Mouse (Mus musculus): ENCODE results near the gene Sfxn4.
"Not testable (repeated sequence)": the region's sequence is repeated elsewhere in the genome, so short reads cannot be mapped to it uniquely, and the experiment has no call there.

Sfxn4 gene

DNA sequence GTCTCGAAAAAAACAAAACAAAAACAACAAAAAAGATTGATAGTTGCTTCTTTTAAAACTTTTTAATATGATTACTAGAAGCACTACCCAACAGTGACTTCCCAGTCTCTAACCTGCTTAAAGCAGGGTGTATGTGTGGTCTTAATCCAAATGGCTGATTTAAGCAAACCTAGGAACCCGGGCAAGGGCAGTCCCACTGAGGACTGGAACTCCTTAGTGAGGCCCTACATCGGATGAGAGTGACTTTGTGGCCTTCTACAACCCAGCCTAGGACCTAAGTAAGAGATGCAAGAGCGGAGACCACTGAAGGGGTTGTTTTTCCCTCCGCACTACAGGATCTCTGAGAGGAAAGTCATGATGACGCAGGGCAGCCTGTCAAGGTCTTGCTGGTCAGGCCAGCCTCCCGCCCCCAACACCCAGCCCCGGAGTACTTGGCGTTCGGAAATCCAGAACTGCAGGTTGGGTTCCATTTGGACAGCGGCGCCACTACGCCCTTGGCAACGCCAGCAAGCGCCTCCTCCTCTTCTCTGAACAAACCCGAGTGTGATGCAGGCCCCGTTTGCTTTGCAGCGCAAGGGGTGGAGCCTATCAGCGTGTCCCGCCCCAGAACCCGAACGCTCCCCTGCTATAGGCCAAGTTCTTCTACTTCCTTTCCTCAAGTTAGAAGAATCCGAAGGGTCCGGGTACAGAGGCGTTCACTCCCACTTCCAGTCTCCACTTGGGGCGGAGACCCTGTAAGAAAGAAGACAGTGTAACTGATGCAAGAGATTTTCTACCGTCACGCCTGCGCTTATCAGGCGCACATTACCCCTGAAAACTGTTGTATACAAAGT, at the start of gene Sfxn4:
Gene Sfxn4 (minus strand): TSS at position 612 of the 833 bp plus-strand sequence.
- DNase-seq (ENCODE audit: low spot score in 2 of 2) = peak; percentile 82 to 92

DNA sequence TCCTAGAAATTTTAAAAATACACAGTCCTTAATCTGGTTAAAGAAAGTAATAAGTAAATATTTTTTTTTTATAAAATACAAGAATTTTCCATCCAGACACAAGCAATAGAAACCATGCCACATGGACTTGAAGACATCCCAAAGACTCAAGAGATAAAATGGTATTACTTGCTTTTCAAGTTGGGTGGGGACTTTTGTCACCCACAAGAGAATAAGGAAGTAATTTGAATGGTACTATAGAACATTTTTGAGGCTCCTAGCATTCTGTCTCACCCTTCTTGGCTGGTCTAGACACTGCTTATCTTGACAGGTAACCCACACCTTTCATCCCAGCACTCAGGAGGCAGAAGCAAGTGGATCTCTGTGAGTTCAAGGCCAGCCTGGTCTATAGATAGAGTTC, 49.0 kb upstream of the Sfxn4 start:
- no peak for DNase-seq (ENCODE audit: low spot score in 2 of 2)

DNA sequence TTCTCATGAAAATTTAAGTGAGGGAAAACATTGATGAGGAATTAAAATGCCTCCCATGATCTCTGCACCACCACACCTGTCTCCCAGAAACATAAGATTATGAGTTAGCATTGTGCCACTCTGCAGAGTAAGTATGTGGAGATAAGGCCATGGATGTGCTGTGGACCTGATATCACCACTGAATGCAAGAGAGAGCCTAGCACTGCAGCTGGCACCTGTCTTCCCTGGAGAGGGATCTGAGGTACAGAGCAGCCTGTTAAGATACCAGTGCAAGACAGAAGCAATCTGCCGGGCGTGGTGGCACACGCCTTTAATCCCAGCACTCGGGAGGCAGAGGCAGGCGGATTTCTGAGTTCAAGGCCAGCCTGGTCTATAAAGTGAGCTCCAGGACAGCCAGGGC, 44.2 kb upstream of the Sfxn4 start:
- DNase-seq (ENCODE audit: low spot score in 2 of 2) = no peak

GRCm38 (mm10) chr19:60903971-60904370, 42.7 kb upstream of the Sfxn4 start:
- peak in 1 of 2 experiments; percentile 44 for DNase-seq (ENCODE audit: low spot score in 2 of 2)

DNA sequence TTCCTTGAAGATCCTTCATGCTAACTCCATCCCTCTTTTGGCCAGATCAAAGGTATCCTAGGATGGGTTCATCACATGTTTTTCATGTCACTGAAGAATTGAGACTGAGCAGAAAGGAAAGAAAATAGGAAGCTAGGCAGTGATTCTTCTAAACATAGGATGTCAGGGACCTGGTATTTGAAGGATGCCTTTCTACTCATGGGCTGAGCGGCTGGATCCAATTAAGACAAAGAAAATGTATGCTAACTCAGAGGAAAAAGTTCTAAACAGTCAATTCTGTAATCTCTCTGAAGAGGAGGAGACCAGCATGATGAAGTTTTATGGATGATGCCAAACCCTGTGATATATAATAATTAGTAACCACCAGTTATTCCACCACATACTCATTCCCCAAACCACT, 41.9 kb upstream of the Sfxn4 start:
- no peak for DNase-seq (ENCODE audit: low spot score in 2 of 2)

GRCm38 (mm10) chr19:60895251-60895880, 34.1 kb upstream of the Sfxn4 start:
- DNase-seq (ENCODE audit: low spot score in 2 of 2) = no peak

DNA sequence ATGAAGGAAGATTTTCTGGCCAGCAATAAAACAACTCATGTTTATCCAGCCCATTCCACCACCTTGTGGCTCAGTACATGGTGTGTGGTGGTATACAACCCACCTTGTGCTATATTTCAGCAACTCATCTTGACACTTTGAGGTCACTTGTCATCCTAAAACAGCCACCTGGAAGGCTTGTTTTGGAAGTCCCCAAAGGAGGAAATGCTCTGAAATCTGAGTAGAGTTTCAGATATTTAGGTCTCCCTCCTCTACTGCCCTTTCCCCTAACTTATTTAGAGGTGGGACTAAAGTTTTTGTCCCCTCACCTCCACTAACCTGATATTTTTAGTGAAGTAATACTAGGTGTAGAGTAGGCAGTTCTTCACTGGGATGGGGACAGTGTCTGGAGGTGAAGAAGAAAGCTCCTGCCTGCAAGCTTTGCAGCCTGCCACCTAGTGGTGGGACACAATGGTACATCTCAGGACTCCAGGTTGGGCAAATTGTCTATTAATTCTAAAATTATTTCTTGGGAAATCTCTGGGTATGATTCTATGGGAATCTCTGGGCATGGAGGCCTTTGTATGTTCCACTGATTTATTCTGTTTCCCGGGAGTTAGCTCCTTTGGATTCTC, 30.8 kb upstream of the Sfxn4 start:
- DNase-seq (ENCODE audit: low spot score in 2 of 2) = peak; percentile 67 to 89

DNA sequence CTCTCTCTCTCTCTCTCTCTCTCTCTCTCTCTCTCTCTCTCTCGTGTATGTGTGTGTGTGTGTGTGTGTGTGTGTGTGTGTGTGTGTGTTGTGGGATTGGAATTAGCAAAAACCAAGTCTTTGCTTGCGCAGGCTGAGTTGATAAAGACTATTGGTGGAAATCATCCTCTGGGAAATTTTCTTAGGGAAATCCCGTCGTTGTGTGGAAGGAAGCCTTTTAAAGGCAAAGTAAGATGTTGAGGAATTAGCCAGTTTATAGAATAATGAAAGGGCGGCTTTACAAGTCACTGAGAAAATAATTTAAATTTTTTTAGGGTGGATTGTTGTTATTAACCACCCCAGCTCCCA, 29.8 kb upstream of the Sfxn4 start:
- no peak for DNase-seq (ENCODE audit: low spot score in 2 of 2)

DNA sequence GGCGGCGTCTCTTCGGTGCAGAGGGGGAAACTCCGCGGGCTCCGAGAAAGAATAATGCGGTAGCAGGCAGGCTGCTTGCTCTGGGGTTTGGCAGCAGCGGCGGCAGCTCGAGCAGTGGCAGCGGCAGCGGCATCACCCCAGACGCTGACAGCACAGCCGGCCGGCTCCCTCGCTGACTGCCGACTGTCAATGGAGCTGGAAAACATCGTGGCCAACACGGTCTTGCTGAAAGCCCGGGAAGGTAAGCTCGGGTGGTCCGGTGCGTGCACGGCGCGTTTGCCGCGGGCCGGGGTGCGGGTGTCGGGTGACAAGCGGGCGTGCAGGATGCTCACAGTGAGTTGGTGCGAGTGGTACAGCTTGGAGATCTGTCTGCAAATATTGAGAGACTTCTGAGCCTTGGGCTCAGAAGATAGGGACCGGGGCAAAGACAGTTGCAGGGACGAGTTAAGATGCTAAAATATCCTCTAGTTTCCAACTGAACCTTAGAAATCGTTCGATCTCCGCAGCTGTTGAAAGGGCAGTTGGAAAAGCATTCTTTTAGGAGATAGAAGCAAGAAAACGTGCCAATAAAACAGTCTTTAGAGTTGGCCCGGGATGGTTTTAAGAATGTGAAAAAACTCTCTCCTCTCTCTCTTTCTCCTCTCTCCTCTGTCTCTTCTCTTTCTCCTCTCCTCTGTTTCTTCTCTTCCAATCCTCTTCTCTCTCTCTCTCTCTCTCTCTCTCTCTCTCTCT, 29.3 kb upstream of the Sfxn4 start:
- peak in 1 of 2 experiments; percentile 55 for DNase-seq (ENCODE audit: low spot score in 2 of 2)

GRCm38 (mm10) chr19:60889714-60890315, 28.5 kb upstream of the Sfxn4 start, which contains the start of gene Grk5:
TSS of gene Grk5 (plus strand) at chr19:60889749.
- peak; percentile 94 to 97 for DNase-seq (ENCODE audit: low spot score in 2 of 2)

DNA sequence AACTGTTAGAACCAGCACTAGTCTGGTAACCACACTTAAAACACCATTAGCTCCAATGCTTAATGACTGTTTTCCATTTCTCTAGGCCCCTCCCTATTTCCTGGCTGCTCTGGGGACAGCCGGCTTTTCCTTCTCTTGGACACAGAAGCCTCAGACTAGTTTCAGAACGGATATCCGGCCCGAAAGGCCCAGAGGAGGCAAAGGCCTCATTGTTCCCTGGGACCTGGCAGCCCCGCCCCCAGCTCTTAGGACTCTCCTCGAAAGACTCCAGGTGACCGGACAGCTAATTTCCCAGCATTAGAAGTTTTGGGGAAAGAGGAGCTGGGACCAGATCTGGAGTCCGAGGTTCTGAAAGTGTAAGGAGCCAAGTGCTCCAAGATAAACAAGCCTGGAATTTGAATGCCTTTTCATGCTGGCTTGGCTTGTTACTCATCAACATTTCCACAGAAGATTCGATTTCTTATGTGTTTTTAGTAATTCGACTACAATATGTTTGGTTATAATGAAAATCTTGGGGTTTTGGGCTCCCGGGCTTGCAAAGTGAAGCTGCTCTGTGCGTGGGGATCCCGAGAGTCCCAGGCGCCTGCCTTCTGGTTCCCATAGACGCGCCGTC, 27.9 kb upstream of the Sfxn4 start:
- DNase-seq (ENCODE audit: low spot score in 2 of 2) = peak; percentile 52 to 54

- DNase-seq (ENCODE audit: low spot score in 2 of 2) = no peak
Measured at GRCm38 (mm10) chr19:60887637-60888036, 26.4 kb upstream of the Sfxn4 start.

DNA sequence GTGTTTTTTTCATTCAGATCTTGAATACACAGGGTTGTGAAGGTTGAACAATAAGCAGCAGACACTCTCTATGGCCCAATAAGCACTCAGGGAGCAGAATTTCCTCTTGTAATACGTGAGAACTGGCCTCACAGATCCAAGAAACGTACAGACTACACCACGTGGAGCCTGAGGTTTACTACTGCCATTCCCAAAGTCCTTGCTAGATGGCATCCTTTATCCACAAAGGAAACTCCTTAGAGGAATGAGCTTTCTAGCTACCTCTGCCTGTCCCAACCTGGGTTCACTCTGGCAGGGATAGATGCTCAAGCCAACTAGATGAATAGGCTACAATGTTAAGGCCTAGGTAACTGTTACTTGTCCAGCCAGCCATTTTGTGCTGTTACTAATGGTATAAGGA, 21.9 kb upstream of the Sfxn4 start:
- no peak for DNase-seq (ENCODE audit: low spot score in 2 of 2)

DNA sequence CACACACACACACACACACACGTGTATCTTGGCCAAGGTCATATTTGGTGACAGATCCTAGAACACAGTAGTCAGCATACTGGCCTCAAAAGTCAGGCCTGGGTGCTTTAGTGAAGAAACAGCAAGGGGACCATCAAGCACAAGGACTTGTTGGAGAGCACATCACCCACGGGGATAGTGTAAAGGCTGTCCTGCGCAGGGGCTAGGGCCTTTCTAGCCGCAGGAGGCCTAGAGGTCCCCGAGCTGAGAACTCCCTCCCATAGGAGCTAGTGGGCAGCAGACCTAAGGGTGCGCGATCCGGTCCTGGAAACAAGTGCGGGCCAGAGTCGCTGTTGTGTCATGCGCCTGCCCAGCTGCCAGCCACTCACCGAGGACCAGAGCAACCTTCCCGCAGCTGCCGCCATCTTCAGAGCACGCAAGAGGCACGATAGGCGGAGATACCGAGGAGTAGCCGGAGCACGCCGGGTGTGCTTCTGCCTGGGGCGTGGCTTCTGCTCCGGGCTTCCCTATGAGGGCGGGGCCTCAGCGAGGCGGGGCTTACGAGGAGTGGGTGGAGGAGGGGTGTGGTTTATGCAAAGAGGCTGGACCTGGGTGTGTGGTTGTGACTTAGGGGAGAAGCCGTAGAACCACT, 12.9 kb upstream of the Sfxn4 start, which contains the start of gene Prdx3:
Gene Prdx3 (minus strand): TSS at position 493 of the 631 bp plus-strand sequence.
- DNase-seq (ENCODE audit: low spot score in 2 of 2) = peak; percentile 98 to 99

DNA sequence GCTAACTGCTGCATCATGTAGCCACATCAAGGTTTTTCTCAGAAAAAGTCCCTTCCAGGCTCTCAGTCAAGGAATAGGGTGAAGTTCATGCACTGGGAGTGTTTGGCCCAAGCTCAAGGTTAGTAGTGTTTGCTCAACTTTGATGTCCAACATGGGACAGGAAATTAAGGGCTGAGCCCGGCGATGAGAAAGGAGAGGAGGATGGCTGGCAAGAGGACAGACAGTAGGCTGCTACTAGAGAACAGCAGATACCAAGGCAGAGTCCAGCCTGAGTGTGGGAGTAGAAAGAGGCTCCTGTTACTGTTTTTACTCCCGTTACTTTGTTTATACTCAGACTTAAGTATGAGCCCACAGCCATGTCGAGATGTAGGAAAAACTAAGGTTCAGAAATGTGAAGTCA, 12.2 kb upstream of the Sfxn4 start:
- DNase-seq (ENCODE audit: low spot score in 2 of 2) = peak; percentile 39 to 52

DNA sequence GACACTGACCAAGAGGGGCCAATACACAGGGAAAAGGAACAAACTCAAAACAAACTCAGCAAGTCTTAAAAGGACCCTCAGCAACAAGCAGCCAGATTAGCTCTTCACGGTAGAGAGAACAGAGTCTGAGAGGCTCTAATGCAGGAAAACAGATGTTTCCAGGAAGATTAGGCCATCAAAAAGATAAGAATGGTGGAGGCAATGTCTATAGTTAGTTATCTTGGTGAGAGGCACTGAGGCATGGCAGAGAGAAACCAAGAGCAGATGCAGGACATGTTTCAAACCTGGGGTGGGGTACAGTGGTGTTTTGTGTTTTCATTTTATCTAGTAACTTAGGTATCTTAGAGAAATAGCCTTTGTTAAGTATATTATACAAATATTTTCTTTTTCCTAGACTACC, 11.0 kb upstream of the Sfxn4 start:
- DNase-seq (ENCODE audit: low spot score in 2 of 2) = no peak

DNA sequence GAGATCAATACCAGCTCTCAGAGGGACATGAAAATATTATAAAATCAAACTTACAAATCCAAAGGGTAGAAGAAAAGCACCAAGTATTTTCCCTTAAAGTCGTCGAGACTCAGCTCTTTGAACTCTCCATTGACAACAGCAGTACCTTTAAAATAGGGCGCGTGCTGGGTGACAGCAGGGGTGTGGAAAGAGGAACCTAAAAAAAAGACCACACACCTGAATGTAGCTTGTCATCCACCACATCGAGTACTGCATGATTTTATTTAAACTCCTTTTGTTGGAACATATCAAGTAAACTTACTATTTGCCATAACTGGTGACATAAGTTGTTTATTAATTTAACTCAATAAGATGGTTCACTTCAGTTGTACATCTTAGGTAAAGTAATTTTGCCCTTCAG, 10.1 kb upstream of the Sfxn4 start:
- no peak for DNase-seq (ENCODE audit: low spot score in 2 of 2)

GRCm38 (mm10) chr19:60870489-60870888, 9.2 kb upstream of the Sfxn4 start:
- DNase-seq (ENCODE audit: low spot score in 2 of 2) = no peak

DNA sequence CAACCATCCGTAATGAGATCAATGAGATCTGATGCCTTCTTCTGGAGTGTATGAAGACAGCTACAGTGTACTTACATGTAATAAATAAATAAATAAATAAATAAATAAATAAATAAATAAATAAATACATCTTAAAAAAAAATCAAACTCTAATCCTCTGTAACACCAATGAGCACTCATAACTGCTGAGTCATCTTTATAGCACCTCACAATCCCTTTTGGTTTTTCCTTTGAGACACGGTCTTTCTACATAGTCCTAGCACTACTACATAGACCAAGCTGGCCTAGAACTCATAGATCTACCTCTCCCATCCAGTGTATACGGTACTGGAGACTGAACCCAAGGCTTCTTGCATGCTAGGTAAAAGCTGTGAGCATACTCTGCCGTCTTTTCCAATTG, 4.9 kb upstream of the Sfxn4 start:
- not testable (repeated sequence) for DNase-seq (ENCODE audit: low spot score in 2 of 2)

- no peak for DNase-seq (ENCODE audit: low spot score in 2 of 2)
Measured at GRCm38 (mm10) chr19:60845731-60846130, 15.5 kb downstream of the Sfxn4 start.

DNA sequence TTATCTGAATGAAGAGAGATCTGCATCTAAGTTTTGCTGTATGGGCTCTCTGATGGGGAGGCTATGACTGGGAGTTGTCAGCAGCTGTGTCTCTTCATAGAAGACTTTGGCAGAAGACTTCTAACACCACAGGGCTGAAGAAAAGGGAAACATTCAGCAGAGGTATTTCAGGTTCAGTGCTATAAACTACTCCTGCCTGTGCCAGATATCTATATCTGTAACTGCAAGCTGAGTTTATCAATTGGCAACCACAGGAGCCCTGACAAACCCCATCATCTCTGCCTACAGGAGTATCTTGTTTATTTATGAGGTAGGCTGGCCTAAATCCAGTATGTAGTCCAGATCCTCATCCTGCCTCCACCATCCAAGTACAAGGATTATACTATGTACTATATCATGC, 18.0 kb downstream of the Sfxn4 start:
- no peak for DNase-seq (ENCODE audit: low spot score in 2 of 2)
